In genomic region chr3:92639854-92640253, GRCm38 (mm10) we compare ENCODE assay signal across 42 mouse cellular contexts. TPM values are rescaled to one million over a fixed set of nuclear protein-coding genes. Genes with fewer than 3 reads are reported as not detected.
"Had no signal": no experiment of that assay in that cellular context is flagged by ENCODE, and none has a peak within 500 bp of the region (broad histone marks: within the 10 kb centered on the region; RNA-seq: fewer than 3 reads in every experiment).

No protein-coding gene starts in this region.

- H3K27ac ChIP-seq: heart, embryonic 10.5 days; heart, embryonic 13.5 days; heart, embryonic 15.5 days; hindbrain, embryonic 10.5 days; hindbrain, embryonic 12.5 days; hindbrain, embryonic 13.5 days; hindbrain, embryonic 14.5 days; hindbrain, embryonic 15.5 days; hindbrain, postnatal 0 days; intestine, embryonic 15.5 days; kidney, embryonic 15.5 days; kidney, postnatal 0 days; layer of hippocampus, adult 2 months had no signal

- H3K4me1 ChIP-seq: heart, embryonic 10.5 days; heart, embryonic 12.5 days; heart, embryonic 13.5 days; heart, embryonic 15.5 days; hindbrain, embryonic 10.5 days; hindbrain, embryonic 12.5 days; hindbrain, embryonic 13.5 days; hindbrain, embryonic 15.5 days; intestine, embryonic 15.5 days; kidney, embryonic 15.5 days had no signal

- H3K36me3 ChIP-seq: heart, embryonic 10.5 days; heart, embryonic 12.5 days; heart, embryonic 13.5 days; heart, embryonic 15.5 days; hindbrain, embryonic 10.5 days; hindbrain, embryonic 12.5 days; hindbrain, embryonic 13.5 days; hindbrain, embryonic 15.5 days; intestine, embryonic 15.5 days; kidney, embryonic 15.5 days had no signal

- DNase-seq: heart, postnatal 10 days; heart, postnatal 14 days; heart, postnatal 36 days; heart, postnatal 4 days; kidney, adult 11 months; kidney, adult 18-20 months; kidney, adult 2 months; kidney, adult 8-10 months; kidney, adult 9 months; kidney, postnatal 10 days; kidney, postnatal 25 days; kidney, postnatal 36 days; kidney, postnatal 4 days; layer of hippocampus, adult 9-11 months; layer of hippocampus, postnatal 36 days had no signal

- H3K27me3 ChIP-seq: heart, embryonic 12.5 days; heart, embryonic 13.5 days; heart, embryonic 15.5 days; hindbrain, embryonic 12.5 days; hindbrain, embryonic 13.5 days; hindbrain, embryonic 15.5 days; intestine, embryonic 15.5 days; kidney, embryonic 15.5 days had no signal

- H3K4me3 ChIP-seq: heart, embryonic 10.5 days; heart, embryonic 12.5 days; heart, embryonic 13.5 days; heart, embryonic 15.5 days; hindbrain, embryonic 10.5 days; hindbrain, embryonic 12.5 days; hindbrain, embryonic 13.5 days; hindbrain, embryonic 15.5 days; intestine, embryonic 15.5 days; kidney, embryonic 15.5 days; layer of hippocampus, adult 2 months had no signal

- H3K9me3 ChIP-seq: heart, embryonic 10.5 days; heart, embryonic 12.5 days; heart, embryonic 13.5 days; heart, embryonic 15.5 days; hindbrain, embryonic 10.5 days; hindbrain, embryonic 12.5 days; hindbrain, embryonic 13.5 days; hindbrain, embryonic 15.5 days; intestine, embryonic 15.5 days; kidney, embryonic 15.5 days had no signal

RNA-seq across cellular contexts. Expression of gene Lce1a1, which starts 8.3 kb away (rescaled TPM):
- polyA plus RNA-seq: heart, embryonic 10.5 days; heart, embryonic 11.5 days; heart, embryonic 12.5 days; heart, embryonic 13.5 days; heart, embryonic 14.5 days; heart, embryonic 15.5 days; heart, embryonic 16.5 days; heart, postnatal 0 days; hindbrain, embryonic 10.5 days; hindbrain, embryonic 11.5 days; hindbrain, embryonic 12.5 days; hindbrain, embryonic 13.5 days; hindbrain, embryonic 14.5 days; hindbrain, embryonic 15.5 days; hindbrain, embryonic 16.5 days; hindbrain, postnatal 0 days; inflammation-experienced regulatory T-cells, adult 6 months; intestine, embryonic 14.5 days; intestine, embryonic 15.5 days; intestine, embryonic 16.5 days; kidney, adult 2 months; kidney, embryonic 14.5 days; kidney, embryonic 15.5 days; kidney, embryonic 16.5 days; kidney, postnatal 0 days; large intestine, adult 2 months had no signal

RNA-seq across cellular contexts. Expression of gene Lce1b, which starts 16.9 kb away (rescaled TPM):
- polyA plus RNA-seq: heart, embryonic 10.5 days; heart, embryonic 11.5 days; heart, embryonic 12.5 days; heart, embryonic 13.5 days; heart, embryonic 14.5 days; heart, embryonic 15.5 days; heart, embryonic 16.5 days; heart, postnatal 0 days; hindbrain, embryonic 10.5 days; hindbrain, embryonic 11.5 days; hindbrain, embryonic 12.5 days; hindbrain, embryonic 13.5 days; hindbrain, embryonic 14.5 days; hindbrain, embryonic 15.5 days; hindbrain, embryonic 16.5 days; hindbrain, postnatal 0 days; inflammation-experienced regulatory T-cells, adult 6 months; intestine, embryonic 14.5 days; intestine, embryonic 15.5 days; intestine, embryonic 16.5 days; intestine, postnatal 0 days; kidney, adult 2 months; kidney, embryonic 14.5 days; kidney, embryonic 15.5 days; kidney, embryonic 16.5 days; kidney, postnatal 0 days had no signal

RNA-seq across cellular contexts. Expression of gene Lce6a, which starts 18.4 kb away (rescaled TPM):
- polyA plus RNA-seq: heart, embryonic 10.5 days; heart, embryonic 11.5 days; heart, embryonic 12.5 days; heart, embryonic 13.5 days; heart, embryonic 14.5 days; heart, embryonic 15.5 days; heart, embryonic 16.5 days; heart, postnatal 0 days; hindbrain, embryonic 10.5 days; hindbrain, embryonic 11.5 days; hindbrain, embryonic 12.5 days; hindbrain, embryonic 13.5 days; hindbrain, embryonic 14.5 days; hindbrain, embryonic 15.5 days; hindbrain, embryonic 16.5 days; hindbrain, postnatal 0 days; inflammation-experienced regulatory T-cells, adult 6 months; intestine, embryonic 14.5 days; intestine, embryonic 15.5 days; intestine, embryonic 16.5 days; kidney, adult 2 months; kidney, embryonic 14.5 days; kidney, embryonic 15.5 days; kidney, embryonic 16.5 days; kidney, postnatal 0 days; large intestine, adult 2 months had no signal

RNA-seq across cellular contexts. Expression of gene Lce1a2, which starts 30.3 kb away (rescaled TPM):
- polyA plus RNA-seq: heart, embryonic 10.5 days; heart, embryonic 11.5 days; heart, embryonic 12.5 days; heart, embryonic 13.5 days; heart, embryonic 14.5 days; heart, embryonic 15.5 days; heart, embryonic 16.5 days; heart, postnatal 0 days; hindbrain, embryonic 10.5 days; hindbrain, embryonic 11.5 days; hindbrain, embryonic 12.5 days; hindbrain, embryonic 13.5 days; hindbrain, embryonic 14.5 days; hindbrain, embryonic 15.5 days; hindbrain, embryonic 16.5 days; hindbrain, postnatal 0 days; inflammation-experienced regulatory T-cells, adult 6 months; intestine, embryonic 14.5 days; intestine, embryonic 15.5 days; intestine, embryonic 16.5 days; intestine, postnatal 0 days; kidney, adult 2 months; kidney, embryonic 14.5 days; kidney, embryonic 15.5 days; kidney, embryonic 16.5 days; kidney, postnatal 0 days; large intestine, adult 2 months had no signal

RNA-seq across cellular contexts. Expression of gene 2210017I01Rik, which starts 32.6 kb away (rescaled TPM):
- polyA plus RNA-seq: heart, embryonic 10.5 days; heart, embryonic 11.5 days; heart, embryonic 12.5 days; heart, embryonic 13.5 days; heart, embryonic 14.5 days; heart, embryonic 15.5 days; heart, embryonic 16.5 days; heart, postnatal 0 days; hindbrain, embryonic 10.5 days; hindbrain, embryonic 11.5 days; hindbrain, embryonic 12.5 days; hindbrain, embryonic 13.5 days; hindbrain, embryonic 14.5 days; hindbrain, embryonic 15.5 days; hindbrain, embryonic 16.5 days; hindbrain, postnatal 0 days; inflammation-experienced regulatory T-cells, adult 6 months; intestine, embryonic 14.5 days; intestine, embryonic 15.5 days; intestine, embryonic 16.5 days; kidney, adult 2 months; kidney, embryonic 14.5 days; kidney, embryonic 15.5 days; kidney, embryonic 16.5 days; kidney, postnatal 0 days; large intestine, adult 2 months had no signal
